Mouse (Mus musculus) bone marrow, adult 2 months (tissue): ENCODE data around the gene Cradd. TPM values are rescaled to one million over a fixed set of nuclear protein-coding genes. Genes with fewer than 3 reads are reported as not detected.

ENCODE experiments used
- H3K27ac ChIP-seq: fragments of 200-500 bp; 2 replicates; pipeline ENCODE4 v1.5.1; 2012; ENCODE audit warnings: low read depth, mild to moderate bottlenecking, control low read depth, inconsistent platforms, low read length; ENCODE audit not compliant: control insufficient read depth, poor library complexity, insufficient read depth
- H3K4me1 ChIP-seq: fragments of 200-500 bp; 2 replicates; pipeline ENCODE4 v1.6.1; 2011; ENCODE audit warnings: low read length; ENCODE audit not compliant: control insufficient read depth, insufficient read depth
- H3K4me3 ChIP-seq: fragments of 200-500 bp; replicated peaks from 2 replicates; pipeline ENCODE3; 2011; ENCODE audit warnings: mild to moderate bottlenecking, low read depth, low read length, control low read depth; ENCODE audit not compliant: control insufficient read depth
- CTCF ChIP-seq: fragments of 200-500 bp; IDR thresholded peaks from 2 replicates; pipeline ENCODE4 v1.5.1; 2011; ENCODE audit warnings: low read length, control low read depth; ENCODE audit not compliant: control insufficient read depth, insufficient read depth
- POLR2A ChIP-seq: fragments of 200-500 bp; IDR thresholded peaks from 2 replicates; pipeline ENCODE4 v1.6.1; 2011; ENCODE audit warnings: low read depth, mild to moderate bottlenecking, control low read depth, low read length, borderline replicate concordance; ENCODE audit not compliant: control insufficient read depth
- WGBS: fragments of 180-500 bp; shearing (Covaris S2); methylation state at CpG from one replicate; pipeline ENCODE4 v1.1.7; 2018; 5-methylcytosine and 5-hydroxymethylcytosine counted together
- polyA plus RNA-seq: library from polyadenylated mRNA; stranded (reverse); fragments of >200 nt; gene quantifications from 2 replicates; pipeline ENCODE4 v1.2.4, GENCODE M21; 2011; ENCODE audit warnings: low replicate concordance; ENCODE audit not compliant: missing spikeins, insufficient read depth, insufficient read length

Cradd gene
- polyA plus RNA-seq, 1 experiment = 3.8 TPM

DNA sequence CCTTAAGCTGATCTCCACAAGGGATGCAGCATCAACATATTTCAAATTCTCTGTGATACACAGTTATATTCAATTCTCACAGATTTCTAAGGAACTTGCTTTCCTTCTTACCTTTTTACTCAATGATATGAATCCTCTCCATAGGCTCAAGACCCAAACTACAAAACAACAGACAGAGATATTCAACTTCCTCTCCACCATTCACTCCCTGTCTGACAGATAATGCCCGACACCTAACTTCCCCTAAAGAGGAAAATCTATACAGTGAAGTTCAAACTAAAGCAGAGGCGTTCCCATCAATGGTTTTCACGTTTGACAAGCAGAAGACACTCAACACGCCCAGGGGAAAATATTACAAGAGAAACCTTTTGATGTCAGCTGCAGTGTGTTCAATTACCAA lies 97.2 kb downstream of the Cradd start:
- 60% methylated on average over 4 of the region's 4 CpGs for WGBS
- TF ChIP-seq POLR2A = no peak
- no peak for TF ChIP-seq CTCF
- Histone ChIP-seq H3K27ac (no peak overlapping the region), H3K4me1 (no peaks in the 10 kb centered on the region), H3K4me3 (no peak overlapping the region)

DNA sequence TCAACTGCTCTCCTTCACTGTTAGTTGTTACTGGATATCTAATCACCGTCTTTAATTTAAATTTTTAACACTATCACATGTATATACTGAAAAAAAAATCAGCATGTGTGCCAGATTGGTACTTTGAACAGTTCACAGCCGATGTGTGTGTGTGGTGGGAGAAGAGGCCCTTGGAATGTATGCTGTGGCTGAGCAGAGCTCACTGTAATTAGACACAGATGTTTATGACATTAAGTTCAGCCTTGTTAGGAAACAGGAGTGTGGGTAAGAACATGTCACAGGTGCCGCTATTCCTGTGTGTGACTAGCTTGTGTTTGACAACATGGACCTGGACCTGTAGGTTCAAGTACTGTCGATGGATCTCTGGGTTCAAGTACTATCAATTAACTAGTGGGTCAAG lies 98.9 kb downstream of the Cradd start:
- no peaks in the 10 kb centered on the region for H3K4me1 ChIP-seq
- no peak overlapping the region for H3K4me3 ChIP-seq
- WGBS = 89% methylated on average over 4 of the region's 4 CpGs
- no peak for TF ChIP-seq CTCF
- H3K27ac ChIP-seq = no peak overlapping the region

DNA sequence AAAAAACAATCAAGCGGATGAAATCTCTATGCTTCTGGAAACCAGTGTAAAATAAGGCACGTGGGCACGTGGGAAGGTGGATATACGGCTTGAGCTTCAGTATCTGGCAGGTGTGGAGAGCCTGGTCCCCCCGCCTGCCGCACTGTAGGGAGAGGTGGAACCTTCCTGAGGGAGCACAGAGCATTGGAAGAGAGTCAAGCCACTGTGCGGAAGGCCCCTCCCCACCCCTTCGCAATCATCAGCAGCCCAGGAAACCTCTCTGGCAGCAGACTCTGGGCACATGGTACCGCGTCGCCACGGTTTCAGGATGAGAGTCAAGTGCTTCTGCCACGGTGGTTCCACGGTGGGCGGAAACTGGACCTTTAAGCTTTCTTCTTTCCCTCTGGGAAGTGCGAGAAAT lies 100.7 kb downstream of the Cradd start:
- no peak overlapping the region for H3K4me3 ChIP-seq
- no peak overlapping the region for H3K27ac ChIP-seq
- TF ChIP-seq CTCF = no peak
- TF ChIP-seq POLR2A = no peak
- no peaks in the 10 kb centered on the region for H3K4me1 ChIP-seq
- WGBS = 83% methylated on average over 16 of the region's 16 CpGs

DNA sequence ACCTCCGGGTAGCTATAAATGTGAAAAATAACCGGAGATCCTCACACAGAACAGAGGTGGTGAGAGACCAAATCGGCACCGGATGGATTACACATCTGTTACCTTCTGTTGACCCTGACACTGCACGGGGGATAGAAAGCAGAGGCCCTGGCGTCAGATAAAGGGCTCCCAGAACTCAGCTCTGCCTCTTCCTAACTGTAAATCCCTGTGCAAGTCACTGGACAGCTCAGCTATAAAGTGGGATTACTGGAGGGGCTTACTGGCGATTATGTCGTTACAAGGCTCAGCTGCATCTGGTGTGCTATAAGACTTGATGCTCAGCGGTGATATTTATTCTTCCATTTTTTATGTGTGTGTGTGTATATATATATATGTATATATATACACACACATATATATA lies 102.0 kb downstream of the Cradd start:
- TF ChIP-seq POLR2A = no peak
- Histone ChIP-seq H3K27ac (no peak overlapping the region), H3K4me3 (no peak overlapping the region), H3K4me1 (no peaks in the 10 kb centered on the region)
- WGBS = 88% methylated on average over 9 of the region's 9 CpGs

DNA sequence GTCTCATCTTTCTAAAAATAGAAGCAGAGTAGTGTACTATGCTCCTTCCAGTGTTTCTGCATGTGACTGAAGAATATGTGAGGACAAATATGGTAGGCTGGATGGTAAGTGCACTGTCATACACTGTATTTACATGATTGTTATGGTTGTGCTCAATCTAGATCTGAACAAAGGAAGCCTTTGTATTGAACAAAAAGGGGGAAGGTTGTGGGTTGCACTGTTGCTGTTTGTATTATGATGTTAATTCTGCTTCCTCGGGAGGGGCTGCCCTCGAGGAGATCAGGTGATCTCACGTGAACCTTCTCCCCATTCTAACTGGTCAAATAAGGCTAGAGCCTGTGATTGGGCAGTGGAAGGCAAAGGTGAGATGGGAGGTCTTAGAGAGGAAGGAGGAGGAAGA lies 103.4 kb downstream of the Cradd start:
- Histone ChIP-seq H3K4me1 (no peaks in the 10 kb centered on the region), H3K27ac (no peak overlapping the region), H3K4me3 (no peak overlapping the region)
- TF ChIP-seq POLR2A (no peak), CTCF (no peak)
- 67% methylated on average over 3 of the region's 3 CpGs for WGBS

DNA sequence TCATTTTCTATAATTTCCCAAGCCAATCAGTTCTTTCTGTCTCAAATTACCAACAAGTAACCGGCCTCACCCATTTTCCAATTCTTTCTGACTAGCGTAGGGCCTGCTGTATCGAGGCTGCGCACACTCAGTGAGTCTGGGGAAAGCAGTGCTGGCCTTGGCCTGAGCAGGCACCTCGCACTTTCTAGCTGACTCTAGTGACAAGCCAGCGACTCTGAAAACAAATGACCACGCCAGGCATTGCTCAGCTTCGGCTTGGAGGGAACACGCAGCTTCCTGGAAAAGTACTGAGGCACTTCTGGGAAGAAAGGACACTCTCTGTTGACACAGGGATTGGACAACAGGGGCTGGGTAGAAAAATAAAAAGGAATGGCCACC lies 105.3 kb downstream of the Cradd start:
- H3K27ac ChIP-seq = no peak overlapping the region
- 86% methylated on average over 9 of the region's 9 CpGs for WGBS

DNA sequence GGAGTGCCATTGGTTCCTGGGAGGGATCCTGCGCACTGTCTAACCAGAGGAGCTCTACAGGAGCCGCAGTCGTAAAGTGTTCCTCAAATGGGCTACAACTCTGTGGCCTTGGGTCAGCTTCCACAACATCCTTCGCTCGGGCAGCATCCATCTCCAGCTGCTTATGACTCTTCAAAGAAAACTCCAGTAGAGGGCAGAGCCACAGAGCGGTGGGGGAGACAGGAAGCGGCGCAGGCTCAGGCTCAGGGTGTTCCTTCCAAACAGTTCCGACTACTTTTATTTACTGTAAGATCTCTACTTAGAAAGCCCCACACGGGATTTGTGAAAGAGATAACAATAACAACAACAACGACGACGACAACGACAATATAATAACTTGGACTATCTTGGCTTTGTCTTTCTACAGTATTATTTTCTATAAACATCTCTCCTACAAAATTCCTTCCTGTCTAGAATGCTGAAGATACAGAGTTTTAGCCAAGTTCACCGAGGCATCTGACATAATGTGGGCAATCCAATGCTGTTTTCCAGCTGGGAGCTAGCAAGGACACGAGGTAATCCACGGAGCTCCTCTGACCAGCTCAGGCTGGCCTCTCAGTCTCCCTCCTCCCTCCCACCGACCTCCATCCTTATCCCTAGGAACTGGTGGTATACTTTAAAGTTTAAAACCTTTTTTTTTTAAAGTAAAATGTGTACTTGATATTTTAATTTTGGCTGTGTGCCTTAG lies 105.8 kb downstream of the Cradd start:
- Histone ChIP-seq H3K4me1 (no peaks in the 10 kb centered on the region), H3K4me3 (no peak overlapping the region), H3K27ac (no peak overlapping the region)
- 69% methylated on average over 18 of the region's 18 CpGs for WGBS
- no peak for TF ChIP-seq POLR2A
- no peak for TF ChIP-seq CTCF

More for the DNA sequence above, 105.3 kb downstream of the Cradd start:
- H3K4me1 ChIP-seq = no peaks in the 10 kb centered on the region
- TF ChIP-seq CTCF = no peak
- H3K4me3 ChIP-seq = no peak overlapping the region

DNA sequence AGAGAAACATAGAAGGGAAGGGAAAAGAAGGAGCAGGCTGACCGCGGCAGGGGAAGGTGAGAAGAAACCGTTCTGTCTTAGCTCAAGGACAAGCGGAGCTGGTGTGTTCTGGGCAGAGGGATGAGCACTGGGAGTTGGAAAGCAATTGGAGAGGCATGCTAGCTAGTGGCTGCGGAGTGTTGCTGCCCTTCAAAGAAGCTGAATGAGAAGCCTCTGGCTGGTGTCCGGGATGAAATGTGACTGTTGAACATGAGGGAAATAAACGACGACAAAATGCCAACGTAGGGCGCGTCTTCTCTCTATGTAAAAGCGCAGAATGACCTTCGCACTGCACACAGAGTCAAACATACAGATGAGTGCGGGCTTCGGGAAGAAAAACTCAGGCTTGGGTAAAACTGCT lies 108.6 kb downstream of the Cradd start:
- no peak overlapping the region for H3K27ac ChIP-seq
- TF ChIP-seq CTCF (no peak), POLR2A (no peak)
- WGBS = 92% methylated on average over 15 of the region's 15 CpGs
- no peaks in the 10 kb centered on the region for H3K4me1 ChIP-seq
- H3K4me3 ChIP-seq = no peak overlapping the region

DNA sequence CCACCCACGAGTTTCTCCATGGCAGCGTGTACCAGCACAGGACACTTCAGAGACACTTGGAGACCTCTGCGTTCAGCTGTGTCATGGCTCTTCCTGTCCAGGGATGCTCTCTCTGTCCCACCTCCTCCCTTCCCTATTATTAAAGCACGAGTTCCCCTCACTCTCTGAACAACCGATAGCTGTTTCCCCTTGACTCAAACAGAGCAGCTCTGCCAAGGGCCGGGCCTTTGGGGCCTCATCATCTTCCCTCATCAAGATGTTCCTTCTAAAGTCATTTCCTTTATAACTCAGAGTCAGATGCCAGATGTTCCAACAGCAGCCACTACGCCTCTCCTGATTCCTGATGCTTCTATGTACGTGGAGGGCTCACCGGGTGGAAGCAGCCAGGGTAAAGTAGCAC lies 110.1 kb downstream of the Cradd start:
- peaks cover 1% of the 10 kb centered on the region; the same call in 1 of the 2 replicates for H3K4me1 ChIP-seq
- H3K4me3 ChIP-seq = no peak overlapping the region
- TF ChIP-seq CTCF (no peak), POLR2A (no peak)
- no peak overlapping the region for H3K27ac ChIP-seq
- 59% methylated on average over 9 of the region's 9 CpGs for WGBS
